Mouse (Mus musculus) hindbrain, embryonic 11.5 days (tissue): Measurements from ENCODE around the gene Trim11. TPM values are rescaled to one million over a fixed set of nuclear protein-coding genes. Genes with fewer than 3 reads are reported as not detected.

Experiments
- ATAC-seq: fragments of 200-750 bp; cut with Nextera tagmentation; 2 replicates; pipeline ENCODE4 v1.8.0; 2017; ENCODE audit warnings: mild to moderate bottlenecking, moderate TSS enrichment, moderate library complexity; ENCODE audit not compliant: low FRiP score
- DNase-seq: peaks from one replicate; pipeline ENCODE4 v3.0.0-alpha.2; 2015; ENCODE audit warnings: low spot score
- H3K27ac ChIP-seq: fragments of 300-500 bp; sonication (generic); 2 replicates; pipeline ENCODE4 v1.5.1; 2014; ENCODE audit warnings: mild to moderate bottlenecking, low read depth, low read length
- H3K27me3 ChIP-seq: fragments of 300-500 bp; sonication (generic); 2 replicates; pipeline ENCODE4 v1.6.1; 2014; ENCODE audit warnings: mild to moderate bottlenecking, low read length, moderate library complexity, mixed read lengths; ENCODE audit not compliant: control insufficient read depth, insufficient read depth
- H3K36me3 ChIP-seq: fragments of 300-500 bp; sonication (generic); 2 replicates; pipeline ENCODE4 v1.6.1; 2014; ENCODE audit warnings: mild to moderate bottlenecking, low read length, moderate library complexity, mixed read lengths; ENCODE audit not compliant: control insufficient read depth, insufficient read depth
- H3K4me1 ChIP-seq: fragments of 300-500 bp; sonication (generic); replicated peaks from 2 replicates; pipeline ENCODE4 v1.6.1; 2014; ENCODE audit warnings: low read length, mixed read lengths; ENCODE audit not compliant: control insufficient read depth, insufficient read depth
- H3K4me2 ChIP-seq: fragments of 300-500 bp; sonication (generic); replicated peaks from 2 replicates; pipeline ENCODE4 v1.6.1; 2014; ENCODE audit warnings: mild to moderate bottlenecking, low read depth, low read length
- H3K4me3 ChIP-seq: fragments of 300-500 bp; sonication (generic); 2 replicates; pipeline ENCODE4 v1.5.1; 2014; ENCODE audit warnings: low read depth, low read length
- H3K9ac ChIP-seq: fragments of 300-500 bp; sonication (generic); 2 replicates; pipeline ENCODE4 v1.6.1; 2014; ENCODE audit warnings: low read depth, low read length
- H3K9me3 ChIP-seq: fragments of 300-500 bp; sonication (generic); 2 replicates; pipeline ENCODE4 v1.6.1; 2016; ENCODE audit warnings: low read length; ENCODE audit not compliant: control insufficient read depth
- WGBS: fragments of 180-500 bp; shearing (Covaris S2); extraction: QIAGEN DNeasy Blood & Tissue Kit; methylation state at CpG from one replicate; pipeline ENCODE4 v1.1.7; 2014; 5-methylcytosine and 5-hydroxymethylcytosine counted together
- polyA plus RNA-seq: library from polyadenylated mRNA; unstranded; fragments of >200 nt; fragmentation: Nextera tagmentation; extraction: Ambion mirVana; gene quantifications from 2 replicates; pipeline ENCODE4 v1.2.1, GENCODE M21; 2014

Trim11 gene
- 15.7 and 18.2 TPM in 2 replicates for polyA plus RNA-seq

DNA sequence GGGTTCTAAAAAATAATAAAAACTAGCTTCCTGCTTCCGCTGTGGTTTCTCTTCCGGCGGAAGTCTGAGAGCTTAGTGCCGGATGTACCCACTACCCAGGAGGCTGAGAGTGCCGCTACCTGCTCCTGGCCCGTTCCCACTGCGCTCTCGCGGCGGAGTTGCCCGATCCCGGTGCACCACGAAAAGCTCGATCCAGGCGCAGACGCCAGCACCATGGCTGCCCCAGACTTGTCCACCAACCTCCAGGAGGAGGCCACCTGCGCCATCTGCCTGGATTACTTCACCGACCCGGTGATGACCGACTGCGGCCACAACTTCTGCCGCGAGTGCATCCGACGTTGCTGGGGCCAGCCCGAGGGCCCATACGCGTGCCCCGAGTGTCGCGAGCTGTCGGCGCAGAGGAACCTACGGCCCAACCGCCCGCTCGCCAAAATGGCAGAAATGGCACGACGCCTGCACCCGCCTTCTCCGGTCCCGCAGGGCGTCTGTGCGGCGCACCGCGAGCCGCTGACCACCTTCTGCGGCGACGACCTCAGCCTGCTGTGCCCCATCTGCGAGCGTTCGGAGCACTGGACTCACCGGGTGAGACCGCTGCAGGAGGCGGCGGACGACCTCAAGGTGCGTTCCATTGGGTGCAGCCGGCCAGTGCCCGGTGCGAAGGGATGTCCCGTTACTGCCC, at the start of gene Trim11:
TSS of gene Trim11 (plus strand) at position 67 of the 679 bp plus-strand sequence.
- peak within 1 kb of the TSS; percentile 96 for H3K9ac ChIP-seq
- H3K4me3 ChIP-seq = peak within 1 kb of the TSS; percentile 96
- H3K36me3 ChIP-seq = no peaks in the 10 kb centered on the region
- peak within 1 kb of the TSS; percentile 43 for H3K27ac ChIP-seq
- WGBS = under 1% methylated on average over 64 of the region's 64 CpGs
- peak; percentile 83 for DNase-seq
- H3K27me3 ChIP-seq = no peaks in the 10 kb centered on the region
- peak; percentile 71 for ATAC-seq
- no peaks in the 10 kb centered on the region for H3K9me3 ChIP-seq
- peak within 1 kb of the TSS; percentile 94 for H3K4me2 ChIP-seq
- peaks cover 10% of the 10 kb centered on the region for H3K4me1 ChIP-seq

DNA sequence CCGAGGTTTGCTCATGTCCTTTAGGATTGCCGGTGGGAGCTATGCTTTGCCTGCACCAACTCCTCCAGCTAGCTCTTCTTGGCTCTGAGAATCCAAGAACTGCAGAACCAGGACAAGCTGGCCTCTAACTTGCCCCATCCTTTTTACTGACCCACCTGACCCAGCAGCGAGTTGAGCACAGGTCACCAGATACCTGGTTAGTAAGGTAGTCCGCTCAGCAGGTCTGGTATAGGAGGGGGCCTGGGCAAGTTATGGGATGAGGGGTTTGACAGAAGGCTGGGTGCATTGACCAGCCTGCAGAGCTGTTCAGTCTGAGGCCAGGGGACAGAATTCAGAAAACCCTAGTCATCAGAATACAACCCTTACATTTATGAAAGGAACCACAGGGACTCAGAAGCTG, 48.8 kb upstream of the Trim11 start:
- H3K4me1 ChIP-seq = no peaks in the 10 kb centered on the region
- H3K4me2 ChIP-seq = no peak overlapping the region
- 80% methylated on average over 4 of the region's 4 CpGs for WGBS
- H3K9ac ChIP-seq = no peak overlapping the region
- peaks cover 10% of the 10 kb centered on the region for H3K36me3 ChIP-seq
- H3K27ac ChIP-seq = no peak overlapping the region
- H3K27me3 ChIP-seq = no peaks in the 10 kb centered on the region
- no peaks in the 10 kb centered on the region for H3K9me3 ChIP-seq
- DNase-seq (no peak), ATAC-seq (no peak)
- H3K4me3 ChIP-seq = no peak overlapping the region

DNA sequence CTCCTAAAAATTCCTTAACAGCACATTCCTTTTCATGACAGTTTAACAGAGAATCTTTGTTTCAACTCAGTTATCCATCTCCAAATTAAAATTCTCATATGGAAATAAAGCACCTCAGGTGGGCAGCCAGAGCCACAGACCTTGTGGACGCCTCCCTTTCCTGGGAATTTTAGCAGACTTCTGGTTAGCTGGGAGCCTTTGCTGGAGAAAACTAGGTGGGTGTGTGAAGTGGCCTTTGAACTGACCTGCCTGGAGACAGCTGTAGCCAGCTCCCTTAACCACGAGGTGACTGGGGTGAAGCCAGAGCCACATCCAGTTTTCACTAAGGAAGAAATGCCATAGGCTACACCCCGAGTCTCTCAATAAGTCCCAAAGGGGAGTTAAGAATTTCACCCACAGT, 48.3 kb upstream of the Trim11 start:
- DNase-seq = no peak
- Histone ChIP-seq H3K4me3 (no peak overlapping the region), H3K9me3 (no peaks in the 10 kb centered on the region), H3K27me3 (no peaks in the 10 kb centered on the region), H3K9ac (no peak overlapping the region), H3K4me1 (no peaks in the 10 kb centered on the region), H3K27ac (no peak overlapping the region), H3K36me3 (peaks cover 10% of the 10 kb centered on the region), H3K4me2 (no peak overlapping the region)
- ATAC-seq = no peak
- 68% methylated on average over 3 of the region's 3 CpGs for WGBS

DNA sequence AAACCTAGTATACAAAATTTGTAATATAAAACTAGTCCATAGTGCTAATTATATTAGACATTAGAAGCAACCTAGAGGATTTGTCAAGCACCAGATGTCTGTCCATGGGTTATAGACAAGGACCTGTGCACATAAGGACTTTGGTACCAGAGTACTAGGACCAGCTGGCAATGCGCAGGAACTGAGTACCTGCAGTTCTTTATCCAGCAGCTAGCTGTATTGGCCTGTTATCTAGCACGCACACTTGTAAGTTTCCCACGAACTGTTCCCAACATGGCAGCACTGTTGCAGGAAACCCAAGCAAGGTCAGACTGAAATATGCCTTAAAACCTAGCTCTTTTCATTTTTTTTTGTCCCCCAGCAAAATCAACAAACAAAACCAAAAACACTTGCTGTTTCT, 47.6 kb upstream of the Trim11 start:
- H3K9me3 ChIP-seq = no peaks in the 10 kb centered on the region
- H3K27ac ChIP-seq = no peak overlapping the region
- WGBS = 95% methylated on average over 3 of the region's 3 CpGs
- no peak overlapping the region for H3K4me2 ChIP-seq
- no peak overlapping the region for H3K9ac ChIP-seq
- DNase-seq (no peak), ATAC-seq (no peak)
- H3K4me3 ChIP-seq = no peak overlapping the region
- peaks cover 10% of the 10 kb centered on the region for H3K36me3 ChIP-seq
- no peaks in the 10 kb centered on the region for H3K4me1 ChIP-seq
- H3K27me3 ChIP-seq = no peaks in the 10 kb centered on the region

DNA sequence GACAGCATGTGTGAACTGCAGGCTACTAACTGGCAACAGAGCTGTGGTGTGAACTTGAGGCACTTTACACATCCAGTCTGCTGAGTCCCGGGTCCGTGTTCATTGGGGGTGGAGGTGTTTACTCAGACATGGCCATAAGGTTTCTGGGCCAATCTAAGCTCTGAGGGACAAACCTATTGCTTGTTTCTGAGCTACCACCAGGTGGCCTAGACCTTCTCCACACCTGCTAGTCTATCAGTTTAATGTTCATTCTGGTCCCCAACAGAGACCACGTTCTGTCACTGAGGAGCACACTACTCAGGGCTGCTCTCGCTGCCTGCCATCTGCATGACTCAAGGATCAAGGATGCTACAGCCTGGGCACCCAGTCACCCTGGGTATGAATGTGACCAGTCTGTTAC, 46.3 kb upstream of the Trim11 start:
- Histone ChIP-seq H3K9ac (no peak overlapping the region), H3K4me2 (no peak overlapping the region), H3K27ac (no peak overlapping the region), H3K36me3 (peaks cover 12% of the 10 kb centered on the region), H3K27me3 (no peaks in the 10 kb centered on the region), H3K9me3 (no peaks in the 10 kb centered on the region), H3K4me1 (0 out of 2 replicates have a peak, but pooled peaks cover 1% of the 10 kb centered on the region), H3K4me3 (no peak overlapping the region)
- no peak for ATAC-seq
- WGBS = 86% methylated on average over 4 of the region's 4 CpGs
- no peak for DNase-seq

DNA sequence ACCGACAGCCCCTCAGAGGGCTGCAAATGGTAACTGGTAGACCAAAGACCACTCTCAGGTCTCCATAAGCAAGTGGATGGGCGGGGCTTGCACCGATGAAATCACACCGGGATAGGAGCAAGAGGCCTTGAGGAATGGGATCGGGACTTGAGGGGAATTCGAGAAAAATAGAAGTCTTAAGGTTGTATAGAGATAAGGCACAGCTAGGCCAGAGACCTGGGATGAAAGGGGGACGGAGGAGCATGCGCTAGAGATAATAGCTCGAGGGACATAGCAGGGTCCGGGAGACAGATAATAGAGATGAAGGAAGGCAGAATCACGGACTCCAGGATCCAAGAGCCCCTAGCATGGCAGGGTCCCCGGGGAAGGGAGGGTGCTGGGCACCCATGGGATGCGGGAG, 40.0 kb upstream of the Trim11 start:
- peak; percentile 55 for DNase-seq
- Histone ChIP-seq H3K36me3 (peaks cover 9% of the 10 kb centered on the region), H3K4me1 (0 out of 2 replicates have a peak, but pooled peaks cover 3% of the 10 kb centered on the region), H3K27me3 (no peaks in the 10 kb centered on the region), H3K9me3 (no peaks in the 10 kb centered on the region), H3K27ac (peak overlapping the region; percentile 88), H3K4me3 (peak overlapping the region; percentile 95), H3K4me2 (peak overlapping the region; percentile 82), H3K9ac (peak overlapping the region; percentile 96)
- 1% methylated on average over 13 of the region's 13 CpGs for WGBS
- peak; percentile 2; the same call in 1 of the 2 replicates for ATAC-seq

DNA sequence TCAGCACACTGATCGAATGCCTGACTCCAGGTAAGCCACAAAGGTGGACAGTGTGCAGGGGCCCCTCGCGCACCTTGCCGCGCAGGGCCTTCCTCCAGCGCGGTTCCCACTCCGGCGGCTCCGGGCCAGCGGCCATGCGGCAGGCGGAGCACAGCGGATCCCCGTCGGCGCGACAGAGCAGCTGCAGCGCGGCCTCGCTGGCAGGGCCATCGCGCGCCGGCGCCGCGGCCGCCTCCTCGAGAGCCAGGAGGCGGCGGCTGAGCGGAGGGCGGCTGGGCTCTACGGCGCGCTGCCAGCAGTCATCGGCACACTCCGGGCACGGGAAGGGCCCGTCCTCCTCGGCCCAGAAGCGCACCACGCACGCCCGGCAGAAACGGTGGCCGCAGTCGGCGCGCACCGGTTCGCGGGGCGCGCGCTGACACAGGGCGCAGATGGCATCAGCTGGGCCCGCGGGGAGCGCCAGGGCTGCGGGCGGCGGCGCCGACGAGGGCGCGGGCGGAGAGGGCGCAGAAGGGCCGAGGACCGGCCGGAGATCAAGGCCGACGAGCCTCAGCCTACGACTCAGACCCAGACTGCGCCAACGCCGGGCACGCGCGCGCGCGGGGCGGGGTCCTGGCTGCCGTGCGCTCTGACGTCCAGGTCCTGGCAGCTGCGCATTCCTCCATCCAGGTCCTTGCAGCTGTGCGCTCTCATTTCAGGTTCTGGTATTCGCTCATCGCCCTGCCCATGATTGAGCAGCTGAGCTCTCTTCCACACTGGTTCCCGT, 39.4 kb upstream of the Trim11 start, which contains the start of gene Rnf187:
TSS of gene Rnf187 (minus strand) at position 595 of the 766 bp plus-strand sequence.
- peak within 1 kb of the TSS; percentile 95 for H3K4me3 ChIP-seq
- under 1% methylated on average over 42 of the region's 95 CpGs for WGBS
- no peaks in the 10 kb centered on the region for H3K9me3 ChIP-seq
- H3K4me1 ChIP-seq = 0 out of 2 replicates have a peak, but pooled peaks cover 3% of the 10 kb centered on the region
- peak; percentile 97 for ATAC-seq
- H3K27me3 ChIP-seq = no peaks in the 10 kb centered on the region
- H3K9ac ChIP-seq = peak within 1 kb of the TSS; percentile 96
- peak within 1 kb of the TSS; percentile 88 for H3K27ac ChIP-seq
- H3K36me3 ChIP-seq = peaks cover 4% of the 10 kb centered on the region; the same call in 1 of the 2 replicates
- H3K4me2 ChIP-seq = peak within 1 kb of the TSS; percentile 82
- peak; percentile 96 for DNase-seq

DNA sequence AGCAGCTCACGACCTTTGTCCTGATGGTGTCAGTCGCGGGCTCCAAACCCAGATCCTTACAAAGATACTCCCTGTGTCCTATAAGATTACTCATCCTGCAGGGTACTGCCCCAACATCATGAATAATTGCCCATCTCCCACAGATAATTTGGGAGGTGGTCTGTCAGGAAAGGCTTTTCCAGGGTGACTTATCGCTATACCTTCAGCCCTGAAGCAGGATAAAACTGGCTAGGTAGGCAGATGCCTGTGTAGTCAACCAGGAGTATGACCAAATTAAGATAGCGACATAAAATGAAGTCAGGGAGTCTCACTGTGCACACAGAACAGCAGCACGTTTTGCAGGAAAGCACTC, 38.8 kb upstream of the Trim11 start:
- WGBS = 20% methylated on average over 6 of the region's 6 CpGs
- no peaks in the 10 kb centered on the region for H3K9me3 ChIP-seq
- 0 out of 2 replicates have a peak, but pooled peaks cover 3% of the 10 kb centered on the region for H3K36me3 ChIP-seq
- peak overlapping the region; percentile 82 for H3K4me2 ChIP-seq
- H3K27ac ChIP-seq = peak overlapping the region; percentile 75
- DNase-seq = no peak
- ATAC-seq = no peak
- H3K4me1 ChIP-seq = 0 out of 2 replicates have a peak, but pooled peaks cover 3% of the 10 kb centered on the region
- no peaks in the 10 kb centered on the region for H3K27me3 ChIP-seq
- H3K9ac ChIP-seq = peak overlapping the region; percentile 96; the same call in 1 of the 2 replicates
- H3K4me3 ChIP-seq = peak overlapping the region; percentile 95
